Mouse (Mus musculus): Measurements from ENCODE around the gene Grk2.

DNA sequence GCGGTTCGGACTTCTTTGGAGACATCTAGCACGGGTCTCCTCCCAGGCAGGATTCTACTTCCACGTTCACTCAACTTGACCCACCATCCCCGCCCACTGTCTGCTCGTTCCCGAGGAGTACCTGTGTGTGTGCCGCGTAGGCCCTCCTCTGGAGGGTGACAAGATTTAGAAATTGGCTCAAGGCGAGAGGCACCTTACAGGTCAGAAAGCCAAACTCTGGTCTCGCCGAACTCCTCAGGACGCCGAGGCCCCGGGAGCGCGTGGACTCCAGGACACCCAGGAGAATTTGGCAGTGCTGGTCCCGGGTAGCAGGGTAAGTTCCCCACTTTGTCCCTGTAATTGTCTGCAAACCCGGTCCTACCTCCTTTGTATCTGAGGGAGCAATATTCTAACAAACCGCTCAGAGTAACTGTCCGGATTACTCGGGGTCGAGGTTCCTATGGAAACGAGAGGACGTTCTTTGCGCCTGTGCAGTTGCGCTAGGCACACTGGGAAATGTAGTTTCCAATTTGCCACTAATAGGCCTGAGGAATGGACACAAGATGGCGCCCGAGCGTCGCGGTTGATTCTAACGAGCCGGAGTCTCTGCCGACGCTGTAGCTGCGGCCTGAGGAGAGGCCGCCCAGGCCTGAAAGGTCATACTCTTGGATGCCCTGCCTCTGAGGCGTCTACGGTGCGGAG, 48.7 kb downstream of the Grk2 start:
- TF ChIP-seq FLI1 (IDR thresholded peaks at IDR 0.05; ENCODE audit: low read length): no peak
- no peak for TF ChIP-seq GATA1 (IDR thresholded peaks at IDR 0.05; ENCODE audit: borderline replicate concordance, low read length)

Measured in megakaryocyte, embryonic 14.5 days (primary cell).